Mouse (Mus musculus) cerebellum, postnatal 25 days (tissue): ENCODE measurements around the gene Pum3.
A peak's percentile ranks its signal among the peaks of the same experiment; 100 is the strongest.
"Not testable (repeated sequence)": the region's sequence is repeated elsewhere in the genome, so short reads cannot be mapped to it uniquely, and the experiment has no call there.

Source experiments
- DNase-seq, 2 experiments: peaks; one replicate each; pipeline ENCODE4 v3.0.0; 2021; ENCODE audit warnings: mixed read lengths in 2 of 2

Pum3 gene

DNA sequence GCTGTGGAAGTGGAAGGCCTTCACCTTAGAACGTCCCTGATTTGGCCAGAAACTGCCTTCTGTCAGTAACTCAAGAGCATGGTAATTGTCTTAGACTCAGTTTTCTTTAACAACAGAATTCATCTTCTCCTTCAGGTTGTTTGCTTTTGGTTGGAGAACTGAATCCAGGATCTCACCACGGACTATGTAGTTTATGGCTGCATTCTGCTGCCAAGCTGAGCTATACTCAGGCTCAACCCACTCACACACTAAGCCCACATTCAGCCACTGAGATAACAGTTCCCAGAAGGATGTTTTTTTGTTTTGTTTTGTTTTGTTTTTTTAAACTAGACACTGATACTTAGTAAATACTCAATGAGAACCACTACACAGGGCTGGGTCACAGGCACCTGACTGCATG is 38.3 kb downstream of the Pum3 start:
- no peak for DNase-seq

- DNase-seq = not testable (repeated sequence)
Measured at GRCm38 (mm10) chr19:27389566-27389965, 40.1 kb downstream of the Pum3 start.

- DNase-seq = no peak
Measured at GRCm38 (mm10) chr19:27385304-27385703, 44.3 kb downstream of the Pum3 start.

DNA sequence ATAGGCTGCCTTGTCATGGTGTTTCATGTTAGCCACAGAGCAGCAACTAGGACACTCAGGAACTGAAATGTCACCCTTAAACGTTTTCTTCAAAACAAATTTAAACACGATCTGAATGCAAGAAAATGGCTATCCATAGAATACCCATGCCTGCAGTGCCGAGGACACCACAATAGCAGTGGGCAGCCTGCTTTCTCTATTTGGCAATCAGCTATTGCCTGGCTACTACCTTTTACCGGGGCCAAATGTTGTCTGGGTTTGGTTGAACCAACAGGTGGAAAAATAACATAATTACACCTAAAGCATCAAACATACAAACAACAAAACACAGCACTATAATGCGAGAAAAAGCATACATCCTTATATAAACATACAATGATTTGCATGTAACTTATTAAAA is 46.4 kb downstream of the Pum3 start:
- DNase-seq = peak in 1 of 2 experiments; percentile 1

DNA sequence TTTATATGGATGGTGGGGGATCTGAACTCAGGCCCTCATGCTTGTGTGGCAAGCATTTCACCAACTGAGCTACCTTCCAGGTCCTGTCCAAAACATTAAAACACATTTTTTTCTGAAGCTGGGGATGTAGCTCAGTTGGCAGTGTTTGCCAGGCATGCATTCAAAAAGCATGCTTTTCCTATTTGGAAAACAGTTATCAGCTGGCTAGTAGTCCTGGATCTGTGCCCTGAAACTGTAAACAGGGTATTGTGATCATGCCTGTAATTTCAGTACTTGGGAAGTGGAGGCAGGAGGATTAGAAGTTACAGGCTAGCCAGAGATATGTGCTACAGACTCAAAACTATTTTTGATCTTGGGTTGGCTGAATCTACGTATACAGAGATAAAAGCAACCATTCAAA is 47.5 kb downstream of the Pum3 start:
- no peak for DNase-seq

- no peak for DNase-seq
Measured at GRCm38 (mm10) chr19:27379712-27380401, 49.8 kb downstream of the Pum3 start.

- no peak for DNase-seq
Measured at GRCm38 (mm10) chr19:27370784-27371183, 58.8 kb downstream of the Pum3 start.

GRCm38 (mm10) chr19:27370174-27370573 is 59.5 kb downstream of the Pum3 start:
- no peak for DNase-seq

- no peak for DNase-seq
Measured at GRCm38 (mm10) chr19:27369461-27370135, 60.0 kb downstream of the Pum3 start.

GRCm38 (mm10) chr19:27366113-27366746 is 63.4 kb downstream of the Pum3 start:
- no peak for DNase-seq

DNA sequence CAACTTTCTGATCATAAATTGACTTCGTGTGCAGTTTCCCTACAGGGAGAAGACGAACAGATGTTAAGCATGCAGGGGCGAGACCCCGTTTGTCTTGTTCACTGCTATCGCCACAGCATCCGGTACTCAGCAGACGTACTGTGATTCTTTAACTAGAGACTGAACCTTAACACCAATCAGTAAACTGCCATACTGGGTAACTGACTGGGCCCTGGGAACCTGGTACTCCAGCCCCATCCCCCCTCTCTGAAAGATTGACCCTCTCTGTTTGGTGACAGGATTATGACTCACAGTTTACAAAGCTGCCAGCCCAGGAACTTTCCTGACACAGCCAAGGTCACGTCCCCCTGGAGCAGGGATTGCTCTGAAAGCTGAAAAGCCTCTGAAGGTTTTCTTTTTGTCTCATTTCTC is 65.1 kb downstream of the Pum3 start:
- DNase-seq = no peak

DNA sequence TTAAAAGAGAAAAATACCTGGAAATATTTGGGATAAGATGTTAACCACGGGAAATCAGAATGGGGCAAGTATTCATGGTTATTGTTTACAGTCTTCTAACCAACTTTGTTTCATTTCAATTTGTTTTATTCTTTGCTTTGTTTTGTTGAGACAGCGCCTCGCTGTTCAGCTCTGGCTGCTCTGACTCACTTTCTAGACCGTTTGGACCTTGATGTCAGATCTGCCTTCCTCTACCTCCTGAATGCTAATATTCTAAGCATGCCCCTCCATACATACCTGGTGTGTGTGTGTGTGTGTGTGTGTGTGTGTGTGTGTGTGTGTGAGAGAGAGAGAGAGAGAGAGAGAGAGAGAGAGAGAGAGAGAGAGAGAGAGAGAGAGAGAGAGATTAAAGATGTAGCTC is 65.7 kb downstream of the Pum3 start:
- no peak for DNase-seq

GRCm38 (mm10) chr19:27360381-27360780 is 69.2 kb downstream of the Pum3 start:
- no peak for DNase-seq

- DNase-seq = no peak
Measured at GRCm38 (mm10) chr19:27351700-27352099, 77.9 kb downstream of the Pum3 start.

DNA sequence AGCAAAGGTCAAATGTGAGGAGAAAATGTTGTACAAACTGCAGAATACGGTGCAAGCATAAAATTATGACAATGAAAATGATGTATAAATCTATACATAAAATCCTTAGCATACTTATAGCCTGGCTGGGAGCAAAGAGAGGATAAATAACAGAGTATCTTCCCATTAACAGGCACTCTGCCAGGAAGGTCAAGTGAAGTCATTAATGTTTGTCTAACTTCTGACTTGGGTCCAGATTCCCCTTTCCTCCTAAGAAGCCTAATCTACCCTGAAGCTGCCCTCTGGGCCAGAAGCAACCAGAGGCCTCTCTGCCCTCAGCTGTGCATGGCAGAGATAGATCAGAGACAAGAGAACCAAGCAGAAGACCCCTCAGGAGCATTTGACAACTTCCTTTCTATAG is 83.1 kb downstream of the Pum3 start:
- no peak for DNase-seq
